Mouse (Mus musculus) layer of hippocampus, adult 6 months (tissue): ENCODE measurements around the gene Gm3642. TPM values are rescaled to one million over a fixed set of nuclear protein-coding genes. Genes with fewer than 3 reads are reported as not detected.

ENCODE experiments used
- long read RNA-seq, 2 experiments: library from polyadenylated mRNA; unstranded; transcript quantifications; one replicate each; pipeline ENCODE4 v2.0.0; 2019 to 2020
- polyA plus RNA-seq: library from polyadenylated mRNA; unstranded; fragments of <200 nt; fragmentation: Nextera tagmentation; gene quantifications from 2 replicates; pipeline ENCODE4 v1.2.3, GENCODE M21; 2021

Gm3642 gene
- not detected in 2 replicates for polyA plus RNA-seq
- long read RNA-seq, experiment 1: 0 reads
- long read RNA-seq, experiment 2: 0 reads

GRCm38 (mm10) chr14:6840211-6840610, at the start of gene Gm3642:
Gm3642 (minus strand) TSS chr14:6840311.

GRCm38 (mm10) chr14:6889521-6890012, 49.5 kb upstream of the Gm3642 start, which contains the start of gene Gm3667:
Gm3667 (minus strand) TSS chr14:6889962.

Other genes starting within 250 kb of the Gm3642 start
- not detected in 2 replicates for gene Gm3629, start 249.7 kb downstream of the Gm3642 start, polyA plus RNA-seq
- not detected in 2 replicates for gene Gm3460, start 217.9 kb downstream of the Gm3642 start, polyA plus RNA-seq
- gene Gm10251, start 156.1 kb downstream of the Gm3642 start, polyA plus RNA-seq: not detected in 2 replicates
- gene Gm8050, start 120.1 kb downstream of the Gm3642 start, polyA plus RNA-seq: not detected in 2 replicates
- gene Gm3636, start 98.0 kb downstream of the Gm3642 start, polyA plus RNA-seq: 1.8 and 2.0 TPM in 2 replicates
- not detected in 2 replicates for gene Gm8362, start 65.9 kb downstream of the Gm3642 start, polyA plus RNA-seq
- gene Gm3667, start 49.7 kb upstream of the Gm3642 start, polyA plus RNA-seq: 2.6 TPM in 2 replicates
- not detected in 2 replicates for gene Gm6356, start 133.5 kb upstream of the Gm3642 start, polyA plus RNA-seq
- 0.41 and 0.58 TPM in 2 replicates for gene Gm10406, start 187.1 kb upstream of the Gm3642 start, polyA plus RNA-seq
- gene Gm3685, start 204.7 kb upstream of the Gm3642 start, polyA plus RNA-seq: not detected in 2 replicates